Mouse (Mus musculus): Measurements from ENCODE around the gene 9430097D07Rik. TPM values are rescaled to one million over a fixed set of nuclear protein-coding genes. Genes with fewer than 3 reads are reported as not detected.
A peak's percentile ranks its signal among the peaks of the same experiment; 100 is the strongest.

Gene 9430097D07Rik
- total RNA-seq, 2 experiments from 2014 or later, result not detected

GRCm38 (mm10) chr2:32597699-32598098 is 22.2 kb upstream of the 9430097D07Rik start:
- no peak for ATAC-seq (replicated peaks; ENCODE audit: poor library complexity)

DNA sequence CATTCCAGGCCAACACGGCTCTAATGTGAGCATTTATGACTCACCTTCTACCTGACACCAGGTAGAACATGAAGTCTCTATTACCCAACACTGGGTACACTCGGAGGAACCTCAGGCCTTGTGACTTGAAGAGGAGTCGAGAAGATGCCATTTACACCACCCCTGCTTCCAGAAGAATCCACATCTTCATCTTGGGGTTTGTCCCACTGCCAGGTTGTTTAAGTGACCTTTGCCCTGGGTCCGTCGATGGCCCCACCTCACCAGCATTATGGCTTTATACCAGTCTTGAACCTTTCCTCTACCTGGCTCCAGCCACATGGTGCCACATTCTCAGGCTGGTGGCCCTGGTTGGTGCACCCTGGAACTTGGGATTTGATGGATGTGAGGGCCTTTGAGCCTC is 21.8 kb upstream of the 9430097D07Rik start:
- no peak for ATAC-seq (replicated peaks; ENCODE audit: poor library complexity)

DNA sequence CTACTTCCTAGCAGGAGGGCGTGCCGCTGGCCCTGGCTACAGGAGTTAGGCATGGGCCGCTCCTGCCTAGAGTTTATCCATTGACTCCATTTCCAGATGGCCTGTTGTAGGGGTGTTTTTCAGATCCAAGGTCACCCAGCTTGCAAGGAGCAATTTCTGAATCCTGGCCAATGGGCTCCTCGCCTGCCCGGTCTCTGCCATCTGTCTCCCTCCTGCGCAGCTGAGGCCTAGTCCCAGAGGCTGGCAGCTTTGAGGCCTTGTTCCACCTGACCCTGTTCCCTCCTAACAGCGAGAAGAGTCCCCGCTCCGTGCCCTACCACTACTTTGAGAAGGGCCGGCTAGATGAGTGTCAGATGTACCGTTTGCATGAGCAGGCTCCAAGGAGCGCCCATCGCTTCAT is 21.2 kb upstream of the 9430097D07Rik start:
- no peak for ATAC-seq (replicated peaks; ENCODE audit: poor library complexity)

- no peak for ATAC-seq (replicated peaks; ENCODE audit: poor library complexity)
Observed at GRCm38 (mm10) chr2:32591249-32591648, 15.8 kb upstream of the 9430097D07Rik start.

GRCm38 (mm10) chr2:32590224-32590623 is 14.7 kb upstream of the 9430097D07Rik start:
- ATAC-seq (replicated peaks; ENCODE audit: poor library complexity), result no peak

DNA sequence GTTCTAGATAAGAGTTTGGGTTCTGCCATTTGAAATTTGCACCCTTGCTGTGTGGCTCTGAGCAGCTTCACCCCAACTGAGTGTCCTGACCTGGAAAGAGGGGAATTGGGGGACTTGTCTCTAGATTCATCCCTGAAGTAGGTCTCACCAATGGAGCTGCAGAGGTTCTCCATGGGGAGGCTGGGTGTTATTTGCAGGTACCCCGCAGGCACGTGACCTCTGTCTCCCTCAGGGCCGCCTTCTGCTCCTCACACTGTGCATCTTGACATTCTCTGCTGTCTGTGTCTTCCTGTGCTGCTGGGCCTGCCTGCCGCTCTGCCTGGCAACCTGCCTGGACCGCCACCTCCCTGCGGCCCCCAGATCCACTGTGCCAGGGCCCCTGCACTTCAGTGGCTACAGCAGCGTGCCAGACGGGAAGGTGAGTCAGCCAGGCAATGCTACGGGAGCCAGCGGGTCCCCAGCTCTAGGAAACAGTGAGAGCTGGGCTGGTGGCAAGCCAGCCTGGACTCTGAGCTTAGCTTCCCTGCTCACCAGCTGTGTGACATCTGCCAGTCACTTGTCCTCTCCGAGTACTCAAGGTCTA is 13.8 kb upstream of the 9430097D07Rik start:
- ATAC-seq (replicated peaks; ENCODE audit: poor library complexity), result no peak

DNA sequence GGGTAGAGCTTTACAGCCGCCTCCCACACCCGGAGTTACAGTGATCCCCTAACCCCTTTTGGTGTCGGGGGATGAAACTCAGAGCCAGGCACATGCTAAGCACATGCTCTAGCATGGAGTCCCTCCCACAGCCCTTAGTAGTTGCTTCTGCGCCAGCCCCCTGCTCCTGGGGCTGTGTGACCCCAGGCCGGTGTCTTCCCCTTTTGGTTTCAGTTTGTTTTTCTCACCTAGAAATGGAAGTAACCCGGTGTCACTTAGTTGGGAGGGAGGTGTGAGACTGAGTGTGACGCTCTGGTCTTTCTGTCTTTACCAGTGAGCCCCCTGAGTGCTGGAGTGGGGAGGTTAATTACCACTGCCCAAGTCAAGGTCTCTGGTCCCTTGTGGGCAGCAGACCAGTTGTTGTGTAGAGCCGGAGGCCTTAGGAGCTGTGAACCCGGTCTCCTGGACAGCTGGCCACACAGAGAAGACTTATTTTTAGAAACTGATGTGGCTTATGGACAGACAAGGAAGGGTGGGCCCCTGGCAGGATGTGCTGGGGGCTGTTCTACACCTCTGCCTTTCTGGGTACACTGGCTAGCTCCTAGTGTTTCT is 12.3 kb upstream of the 9430097D07Rik start:
- ATAC-seq (replicated peaks; ENCODE audit: poor library complexity), result peak; percentile 49

DNA sequence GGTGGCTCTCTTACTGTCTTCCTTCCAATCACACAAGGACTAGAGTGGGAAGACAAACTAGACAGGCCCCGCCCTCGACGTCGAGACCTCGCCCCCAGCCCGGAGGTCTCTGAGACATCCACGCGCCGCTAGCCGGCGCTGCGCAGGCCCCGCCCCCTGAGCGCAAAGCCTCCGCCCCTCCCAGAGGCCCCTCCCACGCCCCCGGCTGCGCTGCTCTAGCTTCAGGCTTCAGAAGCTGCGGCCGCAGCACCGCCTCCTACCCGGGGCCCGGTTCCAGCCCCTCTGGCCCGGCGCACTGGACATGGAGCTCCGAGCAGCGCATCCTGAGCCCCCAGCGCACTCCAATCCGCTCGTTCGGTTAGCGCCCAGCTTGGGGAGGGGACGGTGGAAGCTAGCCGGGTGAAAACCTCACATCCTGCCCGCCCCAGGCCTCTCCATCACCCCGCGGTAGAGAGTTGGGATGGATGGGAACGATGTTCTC is 11.4 kb upstream of the 9430097D07Rik start, which contains the start of gene St6galnac4:
Gene St6galnac4, plus strand, starts transcription at position 225 of the 481 bp plus-strand sequence.
- peak; percentile 77 for ATAC-seq (replicated peaks; ENCODE audit: poor library complexity)

DNA sequence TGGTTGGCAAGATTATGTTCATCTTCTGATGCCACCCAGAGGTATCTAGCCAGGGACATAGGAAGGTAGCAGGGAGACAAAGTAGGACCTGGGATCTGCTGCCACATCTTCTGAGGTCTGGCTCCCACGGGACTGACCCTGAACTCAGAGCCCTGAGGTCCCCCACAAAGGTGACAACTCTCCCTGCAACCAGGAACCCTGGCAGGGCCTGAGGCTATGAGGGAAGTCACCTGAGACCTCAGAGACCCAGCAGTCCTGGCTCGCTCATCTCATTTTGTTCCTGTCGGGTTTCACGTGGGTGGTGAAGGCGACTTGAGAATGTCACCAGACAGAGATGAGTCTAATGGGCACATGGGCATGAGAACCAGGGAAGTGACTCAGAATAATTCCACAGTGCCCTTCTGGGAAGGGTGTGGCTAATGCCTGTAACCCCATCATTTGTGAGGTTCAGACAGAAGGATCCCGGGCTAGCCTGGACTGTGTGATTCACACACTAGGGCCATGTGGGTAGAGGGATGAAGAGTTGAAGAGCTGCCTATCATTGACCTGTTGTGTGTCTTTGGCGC is 9.7 kb upstream of the 9430097D07Rik start:
- no peak for ATAC-seq (replicated peaks; ENCODE audit: poor library complexity)

DNA sequence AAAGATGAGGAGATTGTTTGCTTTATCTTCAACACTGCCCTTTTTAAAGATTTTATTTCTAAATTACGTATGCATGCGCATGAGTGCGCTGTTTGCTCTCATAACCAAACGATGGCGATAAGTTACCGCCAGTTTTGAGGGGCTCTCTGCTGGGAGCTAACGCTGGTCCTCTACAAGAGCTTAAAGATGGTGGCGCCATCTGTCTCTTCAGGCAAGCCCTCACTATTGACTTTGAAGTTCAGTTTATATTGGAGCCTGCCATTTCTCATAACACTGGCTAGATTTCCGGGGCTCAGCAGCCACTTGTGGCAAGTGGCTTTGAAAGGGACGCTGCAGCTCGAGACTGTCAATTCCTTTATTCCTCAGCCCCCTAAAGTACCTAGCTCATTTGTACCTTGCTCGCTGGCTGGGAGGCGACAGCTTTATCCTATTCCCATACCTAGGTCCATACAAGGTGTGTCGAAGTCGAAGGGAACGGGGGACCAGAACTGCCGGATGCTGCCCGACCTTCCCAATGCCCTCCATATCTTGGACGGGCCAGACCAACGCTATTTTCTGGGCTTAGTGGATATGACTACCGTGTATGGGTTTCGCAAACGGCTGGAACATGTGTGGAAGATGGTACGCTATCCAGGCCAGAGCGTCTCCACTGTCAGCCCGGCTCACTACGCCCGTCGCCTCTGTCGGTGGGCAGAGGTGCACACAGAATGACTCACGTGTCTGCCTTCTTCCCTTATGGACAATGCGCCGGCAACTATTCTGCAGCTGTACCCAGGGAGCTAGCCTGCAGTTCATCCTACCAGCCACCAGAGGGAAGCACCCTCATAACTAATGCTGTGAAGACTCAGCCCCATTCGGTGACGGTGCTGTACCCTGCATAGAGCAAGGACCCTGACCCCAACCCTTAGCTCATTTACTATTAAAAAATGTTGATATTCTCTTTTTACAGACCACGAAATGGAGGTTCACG is 7.6 kb upstream of the 9430097D07Rik start:
- peak; percentile 72 for ATAC-seq (replicated peaks; ENCODE audit: poor library complexity)

DNA sequence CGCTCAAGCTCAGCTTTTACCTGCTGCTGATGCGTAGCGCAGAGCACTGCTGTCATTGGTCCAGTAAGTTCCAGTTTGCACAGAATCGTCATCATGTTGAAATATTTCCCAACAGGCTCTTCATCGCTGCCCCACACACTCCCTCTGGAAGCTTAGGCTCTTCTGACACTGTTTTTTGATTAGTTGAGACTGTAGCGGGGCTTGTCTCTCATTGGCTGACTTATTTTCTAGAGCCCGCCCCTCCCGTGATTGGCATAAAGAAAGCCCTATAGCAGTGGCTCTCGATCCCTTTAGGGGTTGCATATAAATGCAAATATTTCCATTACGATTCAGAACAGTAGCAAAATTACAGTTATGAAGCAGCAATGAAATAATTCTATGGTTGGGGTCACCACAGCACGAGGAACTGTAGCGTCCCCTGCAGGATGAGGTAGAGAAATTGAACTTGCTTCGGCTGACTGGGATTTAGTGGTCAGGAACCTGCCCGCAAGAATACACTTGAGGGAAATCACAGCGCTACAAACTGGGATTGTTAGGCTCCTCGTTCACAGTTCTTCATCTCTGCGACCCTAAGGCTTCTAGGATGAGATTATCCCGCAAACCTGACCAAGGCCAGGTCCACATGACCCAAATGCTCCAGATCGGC is 6.1 kb upstream of the 9430097D07Rik start:
- ATAC-seq (replicated peaks; ENCODE audit: poor library complexity), result peak; percentile 35

GRCm38 (mm10) chr2:32578146-32579046 is 2.9 kb upstream of the 9430097D07Rik start:
- no peak for ATAC-seq (replicated peaks; ENCODE audit: poor library complexity)

DNA sequence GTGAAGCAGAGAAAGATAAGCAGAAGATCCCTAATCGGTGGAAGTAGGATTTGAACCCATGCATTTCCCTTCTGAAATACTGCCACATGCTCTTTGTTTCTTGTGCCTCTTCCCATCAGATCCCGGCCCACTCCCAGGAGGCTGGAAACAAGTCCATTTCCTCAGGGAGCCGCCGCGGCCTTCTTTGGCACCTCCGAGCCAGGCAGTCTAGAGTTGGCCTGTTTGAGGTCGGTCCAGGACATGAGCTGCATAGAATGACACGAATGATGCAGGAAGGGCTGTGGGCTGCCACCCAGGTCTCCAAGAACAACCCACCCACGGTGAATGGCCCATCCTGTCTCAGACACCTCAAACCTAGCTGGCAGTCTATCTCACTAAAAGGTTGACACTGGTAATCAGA is 1.0 kb upstream of the 9430097D07Rik start:
- no peak for ATAC-seq (replicated peaks; ENCODE audit: poor library complexity)

- peak; percentile 59 for ATAC-seq (replicated peaks; ENCODE audit: poor library complexity)
Observed at GRCm38 (mm10) chr2:32574901-32575585, 441 bp downstream of the 9430097D07Rik start.

DNA sequence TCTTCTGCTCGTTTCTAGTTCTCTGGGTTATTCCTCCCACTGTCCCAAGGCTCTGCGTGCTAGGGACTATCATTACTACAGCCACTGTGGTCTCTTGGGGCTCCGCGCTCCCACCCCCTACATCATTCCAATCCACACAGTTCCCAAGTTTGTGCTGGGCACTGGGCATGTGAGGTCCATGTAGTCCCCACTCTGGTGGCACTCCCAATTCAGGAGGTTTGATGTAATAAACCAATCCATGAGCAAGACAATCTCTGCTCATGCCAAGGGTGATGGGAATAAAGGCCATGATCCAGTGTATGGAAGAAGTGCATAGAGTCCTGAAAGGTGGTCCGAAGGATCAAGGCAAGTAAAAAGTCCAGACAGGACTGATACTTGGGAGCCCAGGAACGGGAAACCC is 987 bp downstream of the 9430097D07Rik start, which contains the start of gene Pip5kl1:
Gene Pip5kl1, plus strand, starts transcription at position 301 of the 400 bp plus-strand sequence.
- ATAC-seq (replicated peaks; ENCODE audit: poor library complexity), result no peak

DNA sequence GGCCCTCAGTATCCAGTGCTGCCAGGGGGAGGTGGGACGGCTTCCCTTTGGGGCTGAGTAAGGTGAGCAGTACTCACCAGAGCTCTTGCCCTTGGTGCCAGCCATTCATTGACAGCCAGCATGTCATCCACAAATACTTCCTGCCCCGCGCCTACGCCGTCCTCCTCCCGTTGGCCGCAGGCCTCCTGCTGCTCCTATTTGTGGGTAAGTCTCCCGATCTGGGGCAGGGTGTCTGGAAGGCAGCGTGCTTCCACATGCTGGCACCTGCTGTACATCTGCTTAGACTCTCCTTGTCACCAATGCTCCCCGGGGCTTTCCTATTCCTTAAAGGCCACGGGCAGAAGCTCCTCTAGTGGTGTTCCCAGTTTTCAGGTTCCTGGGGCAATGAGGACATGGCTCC is 3.3 kb downstream of the 9430097D07Rik start:
- ATAC-seq (replicated peaks; ENCODE audit: poor library complexity), result no peak

DNA sequence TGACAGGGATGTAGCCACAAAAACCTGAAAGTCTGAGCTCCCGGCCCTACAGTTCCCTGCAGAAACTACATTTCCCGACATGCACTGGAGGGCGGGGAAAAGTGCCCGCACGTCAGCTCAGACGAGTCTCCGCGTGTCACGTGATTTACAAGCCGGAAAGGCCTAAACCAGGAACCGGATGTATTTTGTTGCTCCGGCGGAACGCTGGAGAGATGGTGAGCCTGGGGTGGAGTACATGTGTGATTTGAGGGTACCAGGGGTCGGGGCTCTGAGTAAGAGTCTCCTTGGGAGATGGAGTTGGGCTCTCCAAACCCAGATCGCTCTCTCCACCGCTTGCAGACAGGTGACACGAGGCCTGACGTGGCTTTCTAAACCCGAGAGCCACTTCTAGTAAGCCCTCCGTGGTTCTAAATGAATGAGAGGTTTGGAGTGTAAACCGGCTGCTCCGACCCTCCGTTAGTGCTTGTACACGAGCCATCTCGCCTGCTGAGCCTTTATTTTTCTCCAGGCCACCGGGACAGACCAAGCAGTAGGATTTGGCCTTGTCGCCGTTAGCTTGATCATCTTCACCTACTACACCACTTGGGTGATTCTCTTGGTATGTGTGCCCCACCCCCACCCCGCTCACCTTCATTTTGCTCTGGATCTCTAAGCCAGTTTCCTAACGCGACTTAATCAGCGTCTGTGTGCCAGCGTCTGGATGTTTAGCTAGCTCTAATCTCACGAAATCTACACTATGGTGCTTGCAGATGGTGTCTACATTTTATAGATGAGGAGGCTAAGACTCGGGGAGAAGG is 4.6 kb downstream of the 9430097D07Rik start, which contains the start of gene Dpm2:
Gene Dpm2, plus strand, starts transcription at position 161 of the 797 bp plus-strand sequence.
- peak; percentile 76 for ATAC-seq (replicated peaks; ENCODE audit: poor library complexity)

DNA sequence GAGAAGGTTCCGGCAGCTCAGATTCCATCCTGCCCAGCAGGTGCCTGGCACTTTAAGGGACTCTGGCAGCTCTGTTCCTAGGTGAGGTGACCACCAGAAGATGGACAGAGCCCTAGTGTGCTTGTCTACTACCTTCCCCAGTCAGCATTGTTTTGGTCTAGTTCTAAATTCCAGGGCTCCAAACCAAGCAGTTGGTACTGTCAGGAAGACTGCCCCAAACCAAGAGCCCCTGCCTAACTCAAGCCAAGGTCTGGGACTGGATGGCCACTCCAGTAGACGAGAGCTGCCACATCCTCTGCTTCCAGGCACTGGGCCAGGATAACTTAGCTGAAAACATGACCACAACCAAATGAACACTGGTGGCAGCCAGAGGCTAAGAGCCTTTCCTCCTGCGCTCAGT is 6.5 kb downstream of the 9430097D07Rik start:
- no peak for ATAC-seq (replicated peaks; ENCODE audit: poor library complexity)
